Mouse (Mus musculus) MEL (cell line): ENCODE measurements around the gene Wdr37. TPM values are rescaled to one million over a fixed set of nuclear protein-coding genes. Genes with fewer than 3 reads are reported as not detected.
"Not testable (repeated sequence)": the region's sequence is repeated elsewhere in the genome, so short reads cannot be mapped to it uniquely, and the experiment has no call there.

Experiments
- DNase-seq: peaks from one replicate; pipeline ENCODE4 v3.0.0; 2011; ENCODE audit warnings: low read depth, low spot score
- H3K27ac ChIP-seq: 2 replicates; pipeline ENCODE4 v1.5.1; 2012; ENCODE audit warnings: low read depth, mild to moderate bottlenecking, control low read depth, low read length, moderate library complexity; ENCODE audit not compliant: control insufficient read depth
- H3K27me3 ChIP-seq, 2 experiments: fragments of 150-350 bp in 1 of 2; sonication (generic) in 1 of 2; 2 replicates each; pipeline ENCODE4 v1.6.1; 2012; ENCODE audit warnings: low read length in 2 of 2, mild to moderate bottlenecking in 2 of 2, improper control_type of control experiment in 1 of 2, moderate library complexity in 1 of 2; ENCODE audit not compliant: insufficient read depth in 2 of 2, control insufficient read depth in 1 of 2
- H3K36me3 ChIP-seq, 2 experiments: 2 replicates each; pipeline ENCODE4 v1.6.1; 2012 to 2014; ENCODE audit warnings: low read length in 2 of 2, improper control_type of control experiment in 1 of 2, inconsistent platforms in 1 of 2, mild to moderate bottlenecking in 1 of 2; ENCODE audit not compliant: insufficient read depth in 2 of 2, control insufficient read depth in 1 of 2
- H3K4me1 ChIP-seq, 2 experiments: fragments of 150-350 bp in 1 of 2; sonication (generic) in 1 of 2; 2 replicates each; pipeline ENCODE4 v1.6.1; 2012; ENCODE audit warnings: low read length in 2 of 2, improper control_type of control experiment in 1 of 2, mild to moderate bottlenecking in 1 of 2; ENCODE audit not compliant: insufficient read depth in 2 of 2, control insufficient read depth in 1 of 2
- H3K4me3 ChIP-seq, 2 experiments: fragments of 150-350 bp in 1 of 2; sonication (generic) in 1 of 2; 2 replicates each; pipeline ENCODE4 v1.5.1; 2012; ENCODE audit warnings: low read depth in 2 of 2, low read length in 2 of 2, mild to moderate bottlenecking in 2 of 2, moderate library complexity in 2 of 2, control low read depth in 1 of 2, improper control_type of control experiment in 1 of 2; ENCODE audit not compliant: control insufficient read depth in 1 of 2, insufficient read depth in 1 of 2
- H3K79me2 ChIP-seq: 2 replicates; pipeline ENCODE4 v1.6.1; 2012; ENCODE audit warnings: mild to moderate bottlenecking, low read length, moderate library complexity; ENCODE audit not compliant: control insufficient read depth, poor library complexity, insufficient read depth
- H3K9ac ChIP-seq: 2 replicates; pipeline ENCODE4 v1.6.1; 2012; ENCODE audit warnings: low read depth, mild to moderate bottlenecking, control low read depth, low read length, moderate library complexity; ENCODE audit not compliant: control insufficient read depth, poor library complexity, severe bottlenecking
- H3K9me3 ChIP-seq: fragments of 150-350 bp; sonication (generic); replicated peaks from 2 replicates; pipeline ENCODE4 v1.6.1; 2012; ENCODE audit warnings: mild to moderate bottlenecking, low read length, improper control_type of control experiment, moderate library complexity; ENCODE audit not compliant: insufficient read depth
- CHD1 ChIP-seq: IDR thresholded peaks from 2 replicates; pipeline ENCODE4 v1.6.1; 2012; ENCODE audit warnings: low read depth, mild to moderate bottlenecking, inconsistent platforms, low read length, improper control_type of control experiment
- E2F4 ChIP-seq: IDR thresholded peaks from 2 replicates; pipeline ENCODE4 v1.6.1; 2011; ENCODE audit warnings: low read depth, low read length, improper control_type of control experiment, borderline replicate concordance
- EP300 ChIP-seq, 2 experiments: IDR thresholded peaks; 2 replicates each; pipeline ENCODE4 v1.6.1; 2011; ENCODE audit warnings: improper control_type of control experiment in 2 of 2, low read length in 2 of 2, low read depth in 1 of 2, mild to moderate bottlenecking in 1 of 2
- ETS1 ChIP-seq: IDR thresholded peaks from 2 replicates; pipeline ENCODE4 v1.6.1; 2012; ENCODE audit warnings: low read depth, mild to moderate bottlenecking, inconsistent platforms, low read length, improper control_type of control experiment, moderate library complexity
- GABPA ChIP-seq: IDR thresholded peaks from 2 replicates; pipeline ENCODE4 v1.6.1; 2012; ENCODE audit warnings: low read depth, mild to moderate bottlenecking, inconsistent platforms, low read length, improper control_type of control experiment, moderate library complexity
- GATA1 ChIP-seq: IDR thresholded peaks from 2 replicates; pipeline ENCODE4 v1.6.1; 2011; ENCODE audit warnings: low read depth, low read length, improper control_type of control experiment
- HCFC1 ChIP-seq: IDR thresholded peaks from 2 replicates; pipeline ENCODE4 v1.6.1; 2012; ENCODE audit warnings: low read depth, mild to moderate bottlenecking, inconsistent platforms, low read length, improper control_type of control experiment, moderate library complexity
- MAX ChIP-seq: IDR thresholded peaks from 2 replicates; pipeline ENCODE4 v1.6.1; 2011; ENCODE audit warnings: low read length, improper control_type of control experiment
- MXI1 ChIP-seq: IDR thresholded peaks from 2 replicates; pipeline ENCODE4 v1.6.1; 2011; ENCODE audit warnings: mild to moderate bottlenecking, low read depth, low read length, improper control_type of control experiment
- MYB ChIP-seq: IDR thresholded peaks from 2 replicates; pipeline ENCODE4 v1.6.1; 2011; ENCODE audit warnings: mild to moderate bottlenecking, low read depth, low read length, improper control_type of control experiment
- MYC ChIP-seq: IDR thresholded peaks from 2 replicates; pipeline ENCODE4 v1.6.1; 2011; ENCODE audit warnings: low read depth, mild to moderate bottlenecking, low read length, improper control_type of control experiment, moderate library complexity
- NELFE ChIP-seq: IDR thresholded peaks from 2 replicates; pipeline ENCODE4 v1.6.1; 2011; ENCODE audit warnings: low read depth, low read length, improper control_type of control experiment
- POLR2AphosphoS5 ChIP-seq: IDR thresholded peaks from 2 replicates; pipeline ENCODE4 v1.6.1; 2012; ENCODE audit warnings: low read depth, borderline replicate concordance, mild to moderate bottlenecking, inconsistent platforms, low read length, moderate library complexity, mixed read lengths
- SMC3 ChIP-seq: IDR thresholded peaks from 2 replicates; pipeline ENCODE4 v1.6.1; 2011; ENCODE audit warnings: low read depth, low read length, improper control_type of control experiment
- TAL1 ChIP-seq: IDR thresholded peaks from 2 replicates; pipeline ENCODE4 v1.6.1; 2012; ENCODE audit warnings: mild to moderate bottlenecking, inconsistent platforms, low read length, moderate library complexity, mixed read lengths
- TBP ChIP-seq: IDR thresholded peaks from 2 replicates; pipeline ENCODE4 v1.8.0; 2011; ENCODE audit warnings: low read depth, low read length, improper control_type of control experiment
- TCF12 ChIP-seq: IDR thresholded peaks from 2 replicates; pipeline ENCODE4 v1.6.1; 2014; ENCODE audit warnings: low read depth, mild to moderate bottlenecking, inconsistent platforms, low read length, improper control_type of control experiment, moderate library complexity
- UBTF ChIP-seq: IDR thresholded peaks from 2 replicates; pipeline ENCODE4 v1.6.1; 2012; ENCODE audit warnings: low read depth, mild to moderate bottlenecking, inconsistent platforms, low read length, improper control_type of control experiment, moderate library complexity, borderline replicate concordance; ENCODE audit not compliant: insufficient read depth
- USF1 ChIP-seq: IDR thresholded peaks from 2 replicates; pipeline ENCODE4 v1.6.1; 2014; ENCODE audit warnings: low read depth, mild to moderate bottlenecking, inconsistent platforms, low read length, improper control_type of control experiment, moderate library complexity
- ZC3H11A ChIP-seq: IDR thresholded peaks from 2 replicates; pipeline ENCODE4 v1.6.1; 2012; ENCODE audit warnings: low read depth, mild to moderate bottlenecking, inconsistent platforms, low read length, improper control_type of control experiment
- ZKSCAN1 ChIP-seq: IDR thresholded peaks from 2 replicates; pipeline ENCODE4 v1.6.1; 2012; ENCODE audit warnings: low read depth, mild to moderate bottlenecking, inconsistent platforms, low read length, improper control_type of control experiment, moderate library complexity
- ZMIZ1 ChIP-seq: IDR thresholded peaks from 2 replicates; pipeline ENCODE4 v1.6.1; 2012; ENCODE audit warnings: low read depth, mild to moderate bottlenecking, inconsistent platforms, low read length, improper control_type of control experiment, moderate library complexity
- ZNF384 ChIP-seq: IDR thresholded peaks from 2 replicates; pipeline ENCODE4 v1.6.1; 2012; ENCODE audit warnings: low read depth, mild to moderate bottlenecking, inconsistent platforms, low read length, improper control_type of control experiment
- polyA plus RNA-seq, 2 experiments: library from polyadenylated mRNA; stranded (reverse) in 1 of 2; unstranded in 1 of 2; fragments of >175 nt in 1 of 2; fragments of >200 nt in 1 of 2; gene quantifications; 2 replicates each; pipeline versions ENCODE4 v1.2.1 to v1.2.4; 2012; ENCODE audit warnings: low replicate concordance in 2 of 2, low read depth in 1 of 2; ENCODE audit not compliant: insufficient read length in 2 of 2, insufficient read depth in 1 of 2, missing spikeins in 1 of 2
- total RNA-seq: library from RNA; depleted of rRNA; stranded (reverse); fragments of 300-350 nt; gene quantifications from 2 replicates; pipeline ENCODE4 v1.2.3, GENCODE M21; 2012

Gene Wdr37
- total and polyA plus RNA-seq, 3 experiments: 8.6 to 14.7 TPM; not detected in 1

- TF ChIP-seq ZNF384 (no peak), MYB (no peak), ETS1 (0 out of 2 replicates have a peak, but pooled peaks have one; percentile 0)
These were observed 13.9 kb upstream of the Wdr37 start, which contains the start of gene Idi1 (continued) for GRCm38 (mm10) chr13:8885445-8886184.

DNA sequence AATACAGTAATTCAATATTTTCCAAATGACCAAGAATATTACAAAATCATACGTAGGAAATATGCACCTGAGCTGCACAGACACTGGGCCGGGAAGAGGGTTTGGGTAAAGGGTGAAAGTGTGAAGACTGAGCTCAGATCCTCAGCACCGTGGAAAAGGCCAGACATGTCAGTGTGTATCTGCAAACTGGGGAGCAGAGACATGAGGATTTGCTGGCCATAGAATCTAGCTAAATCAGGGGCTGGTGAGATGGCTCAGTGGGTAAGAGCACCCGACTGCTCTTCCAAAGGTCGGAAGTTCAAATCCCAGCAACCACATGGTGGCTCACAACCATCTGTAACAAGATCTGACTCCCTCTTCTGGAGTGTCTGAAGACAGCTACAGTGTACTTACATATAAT lies 12.2 kb upstream of the Wdr37 start:
- not testable (repeated sequence) for H3K27me3 ChIP-seq, H3K9me3 ChIP-seq, H3K4me3 ChIP-seq, H3K9ac ChIP-seq, DNase-seq, H3K4me1 ChIP-seq, H3K36me3 ChIP-seq, H3K79me2 ChIP-seq, H3K27ac ChIP-seq
- peak; percentile 49 for TF ChIP-seq TBP

DNA sequence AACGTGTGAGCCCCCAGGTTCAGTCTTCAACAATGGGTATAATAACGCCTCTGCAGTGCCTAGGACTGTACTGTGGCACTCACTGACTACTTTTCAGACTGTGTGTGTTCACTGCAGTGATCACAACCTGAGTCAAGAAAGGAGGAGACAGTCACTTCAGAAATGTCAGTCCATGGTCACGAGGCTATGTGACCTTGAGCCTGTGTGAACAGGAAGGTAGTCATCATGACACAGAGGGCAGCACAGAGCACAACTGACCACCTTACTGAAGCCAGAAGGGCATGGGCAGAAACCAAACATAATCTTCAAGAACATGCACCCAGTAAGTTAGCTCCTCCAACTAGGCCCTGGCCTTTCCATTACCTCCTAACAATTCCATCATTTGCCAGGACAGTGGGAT lies 9.9 kb upstream of the Wdr37 start:
- H3K36me3 ChIP-seq: no peaks in the 10 kb centered on the region
- no peak overlapping the region for H3K27ac ChIP-seq
- TF ChIP-seq MXI1 (no peak), USF1 (no peak), TAL1 (no peak), GABPA (no peak), ZMIZ1 (no peak)
- no peaks in the 10 kb centered on the region for H3K4me1 ChIP-seq
- no peak for DNase-seq
- H3K27me3 ChIP-seq: no peaks in the 10 kb centered on the region
- H3K4me3 ChIP-seq: no peak overlapping the region
- H3K9ac ChIP-seq: no peak overlapping the region
- no peaks in the 10 kb centered on the region; the same call in 1 of the 2 replicates for H3K79me2 ChIP-seq
- H3K9me3 ChIP-seq: no peaks in the 10 kb centered on the region

DNA sequence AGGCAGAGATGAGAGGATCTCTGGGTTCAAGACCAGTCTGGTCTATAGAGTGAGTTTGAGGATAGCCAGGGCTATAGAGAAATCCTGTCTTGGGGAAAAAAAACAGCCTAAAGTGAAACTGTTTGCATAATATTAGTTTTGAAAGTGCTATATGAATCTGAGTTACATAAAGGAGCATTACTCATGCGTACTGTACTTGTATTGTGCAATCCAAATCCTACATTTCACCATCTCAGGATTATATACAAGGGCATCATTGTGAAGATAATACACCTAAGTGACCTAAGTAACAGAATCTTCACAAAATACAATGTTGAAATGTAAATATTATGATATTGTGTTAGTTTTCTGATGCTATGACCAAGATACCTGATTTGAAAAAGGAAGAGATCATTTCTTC lies 2.1 kb upstream of the Wdr37 start:
- no peak for DNase-seq
- Histone ChIP-seq H3K4me3 (no peak overlapping the region), H3K27ac (no peak overlapping the region), H3K36me3 (peaks cover 0 to 7% of the 10 kb centered on the region in 2 experiments; a peak in 2 of 4 replicates), H3K27me3 (no peaks in the 10 kb centered on the region), H3K79me2 (peaks cover 8% of the 10 kb centered on the region), H3K9me3 (no peaks in the 10 kb centered on the region), H3K9ac (no peak overlapping the region), H3K4me1 (peaks cover 0 to 2% of the 10 kb centered on the region in 2 experiments; a peak in 1 of 4 replicates)
- no peak for TF ChIP-seq ZKSCAN1
- TF ChIP-seq EP300 (IDR thresholded peaks at IDR 0.05; ENCODE audit: low read depth in 1 of 2, low read length in 2 of 2): no peak
- TF ChIP-seq ZNF384: no peak
- no peak for TF ChIP-seq E2F4
- no peak for TF ChIP-seq POLR2AphosphoS5
- TF ChIP-seq CHD1: no peak
- no peak for TF ChIP-seq MYB
- TF ChIP-seq SMC3: no peak
- TF ChIP-seq NELFE: no peak
- no peak for TF ChIP-seq MYC
- TF ChIP-seq GATA1: no peak
- TF ChIP-seq ZC3H11A: no peak
- no peak for TF ChIP-seq MAX
- TF ChIP-seq HCFC1: no peak
- TF ChIP-seq MXI1: no peak
- no peak for TF ChIP-seq TCF12
- no peak for TF ChIP-seq TBP
- TF ChIP-seq UBTF: no peak
